Mouse (Mus musculus) bone marrow, adult 2 months (tissue): ENCODE measurements at regions not wholly inside any gene's neighbourhood (a gene's known extent, or its start where the extent isn't known, plus 50 kb on each side); places are given as distances from the start of the nearest gene placed in this dataset.

Experiments used
- CTCF ChIP-seq: fragments of 200-500 bp; IDR thresholded peaks from 2 replicates; pipeline ENCODE4 v1.5.1; 2011; ENCODE audit warnings: low read length, control low read depth; ENCODE audit not compliant: control insufficient read depth, insufficient read depth
- POLR2A ChIP-seq: fragments of 200-500 bp; IDR thresholded peaks from 2 replicates; pipeline ENCODE4 v1.6.1; 2011; ENCODE audit warnings: low read depth, mild to moderate bottlenecking, control low read depth, low read length, borderline replicate concordance; ENCODE audit not compliant: control insufficient read depth

DNA sequence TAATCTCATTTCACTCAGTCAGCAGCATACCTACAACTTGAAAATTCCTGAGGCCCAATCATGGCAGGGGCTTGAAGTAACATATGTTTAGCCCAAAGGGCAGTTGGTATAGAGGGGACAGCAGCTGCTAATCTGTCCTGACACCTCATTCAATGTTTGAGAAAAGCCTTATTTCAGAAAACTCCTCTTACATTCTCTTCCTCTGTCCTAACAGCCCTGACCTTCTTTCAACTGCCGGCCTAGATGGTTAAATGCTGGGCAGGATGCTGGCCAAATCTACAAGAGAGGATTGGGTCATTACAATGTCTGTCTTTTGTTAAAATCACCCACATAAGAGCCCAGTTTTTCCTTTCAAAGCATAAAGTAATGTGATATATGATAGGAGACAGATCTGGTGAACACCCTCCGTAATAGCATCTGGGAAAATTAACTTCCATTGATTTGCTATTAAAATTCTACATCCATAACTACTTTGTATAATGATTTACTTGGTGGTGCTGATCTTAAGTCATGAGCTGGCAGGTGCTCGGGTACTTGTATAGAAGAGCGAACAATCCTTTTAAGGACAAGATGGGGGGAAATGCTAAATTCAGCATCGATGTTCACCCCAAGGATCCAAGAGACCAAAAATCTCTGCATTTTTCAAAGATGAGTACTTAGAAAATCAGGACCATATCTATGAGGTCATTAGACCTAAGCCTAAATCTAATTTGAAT is 64.8 kb upstream of the Gm6657 start:
- TF ChIP-seq CTCF (no peak), POLR2A (no peak)
